Mouse (Mus musculus): ENCODE results near the gene Lrp5. TPM values are rescaled to one million over a fixed set of nuclear protein-coding genes. Genes with fewer than 3 reads are reported as not detected.

Lrp5 gene
- total and polyA plus RNA-seq, 3 experiments: 16.1 to 31.9 TPM; not detected in 1

- Histone ChIP-seq H3K27me3 (ENCODE audit: control insufficient read depth in 1 of 2, insufficient read depth in 2 of 2, low read length in 2 of 2) (no peaks in the 10 kb centered on the region), H3K4me3 (ENCODE audit: control insufficient read depth in 1 of 2, insufficient read depth in 1 of 2, low read depth in 2 of 2, low read length in 2 of 2) (peak within 1 kb of the TSS; percentile 82 to 98), H3K9me3 (replicated peaks; ENCODE audit: insufficient read depth, low read length) (no peaks in the 10 kb centered on the region), H3K4me1 (ENCODE audit: control insufficient read depth in 1 of 2, insufficient read depth in 2 of 2, low read length in 2 of 2) (peaks cover 5 to 8% of the 10 kb centered on the region in 2 experiments), H3K9ac (ENCODE audit: control insufficient read depth, low read depth, low read length, poor library complexity, severe bottlenecking) (peak within 1 kb of the TSS; percentile 79), H3K27ac (ENCODE audit: control insufficient read depth, low read depth, low read length) (peak within 1 kb of the TSS; percentile 32), H3K36me3 (ENCODE audit: control insufficient read depth in 1 of 2, insufficient read depth in 2 of 2, low read length in 2 of 2) (peaks cover 0 to 2% of the 10 kb centered on the region in 2 experiments; a peak in 2 of 4 replicates), H3K79me2 (ENCODE audit: control insufficient read depth, insufficient read depth, low read length, poor library complexity) (peaks cover 20% of the 10 kb centered on the region)
- DNase-seq (ENCODE audit: low read depth, low spot score): peak; percentile 98
- TF ChIP-seq RAD21 (IDR thresholded peaks at IDR 0.05; ENCODE audit: low read depth, low read length) (no peak), MAFK (IDR thresholded peaks at IDR 0.05; ENCODE audit: borderline replicate concordance, low read depth, low read length) (no peak), ELF1 (IDR thresholded peaks at IDR 0.05; ENCODE audit: low read depth, low read length) (peak; percentile 46; the same call in 1 of the 2 replicates), MXI1 (IDR thresholded peaks at IDR 0.05; ENCODE audit: low read depth, low read length) (no peak), POLR2AphosphoS5 (IDR thresholded peaks at IDR 0.05; ENCODE audit: borderline replicate concordance, low read depth, low read length) (no peak), NELFE (IDR thresholded peaks at IDR 0.05; ENCODE audit: low read depth, low read length) (peak; percentile 82), EP300 (IDR thresholded peaks at IDR 0.05; ENCODE audit: low read depth in 1 of 2, low read length in 2 of 2) (no peak), MEF2A (IDR thresholded peaks at IDR 0.05; ENCODE audit: extremely low read depth, insufficient replicate concordance, low read depth, low read length, poor library complexity, severe bottlenecking) (no peak), ZC3H11A (IDR thresholded peaks at IDR 0.05; ENCODE audit: low read depth, low read length) (no peak), MYC (IDR thresholded peaks at IDR 0.05; ENCODE audit: low read depth, low read length) (no peak; the same call in 1 of the 2 replicates), HCFC1 (IDR thresholded peaks at IDR 0.05; ENCODE audit: low read depth, low read length) (peak; percentile 66; the same call in 1 of the 2 replicates), BHLHE40 (IDR thresholded peaks at IDR 0.05; ENCODE audit: borderline replicate concordance, low read depth, low read length) (peak; percentile 80; the same call in 1 of the 2 replicates), MAZ (IDR thresholded peaks at IDR 0.05; ENCODE audit: low read depth, low read length) (peak; percentile 37; the same call in 1 of the 2 replicates), USF2 (IDR thresholded peaks at IDR 0.05; ENCODE audit: borderline replicate concordance in 1 of 2, insufficient read depth in 1 of 2, low read depth in 1 of 2, low read length in 2 of 2) (no peak), NRF1 (IDR thresholded peaks at IDR 0.05; ENCODE audit: insufficient read depth, low read depth, low read length, poor library complexity, severe bottlenecking) (peak; percentile 49), TAL1 (IDR thresholded peaks at IDR 0.05; ENCODE audit: low read length) (no peak), MYB (IDR thresholded peaks at IDR 0.05; ENCODE audit: low read depth, low read length) (no peak), ZMIZ1 (IDR thresholded peaks at IDR 0.05; ENCODE audit: low read depth, low read length) (peak; percentile 48; the same call in 1 of the 2 replicates), POLR2A (IDR thresholded peaks at IDR 0.05; ENCODE audit: control insufficient read depth in 1 of 2, insufficient read depth in 1 of 2, low read depth in 1 of 2, low read length in 2 of 2, poor library complexity in 1 of 2) (peak; percentile 93), RCOR1 (IDR thresholded peaks at IDR 0.05; ENCODE audit: low read depth, low read length) (no peak), E2F4 (IDR thresholded peaks at IDR 0.05; ENCODE audit: borderline replicate concordance, low read depth, low read length) (no peak), KAT2A (conservative IDR thresholded peaks at IDR 0.05; ENCODE audit: low read depth, low read length) (no peak), UBTF (IDR thresholded peaks at IDR 0.05; ENCODE audit: borderline replicate concordance, insufficient read depth, low read depth, low read length) (no peak), TBP (IDR thresholded peaks at IDR 0.05; ENCODE audit: low read depth, low read length) (peak; percentile 85), ZNF384 (IDR thresholded peaks at IDR 0.05; ENCODE audit: low read depth, low read length) (no peak), CHD2 (IDR thresholded peaks at IDR 0.05; ENCODE audit: low read length) (no peak), CTCF (IDR thresholded peaks at IDR 0.05 in 2 of 3, conservative IDR thresholded peaks at IDR 0.05 in 1 of 3; ENCODE audit: control insufficient read depth in 1 of 3, insufficient read depth in 1 of 3, low read depth in 2 of 3, low read length in 3 of 3, poor library complexity in 1 of 3, severe bottlenecking in 1 of 3) (no peak), SIN3A (IDR thresholded peaks at IDR 0.05; ENCODE audit: low read length) (peak; percentile 65), POLR2AphosphoS2 (IDR thresholded peaks at IDR 0.05; ENCODE audit: low read length) (peak; percentile 81), MAX (IDR thresholded peaks at IDR 0.05; ENCODE audit: low read length) (peak; percentile 53; the same call in 1 of the 2 replicates), USF1 (IDR thresholded peaks at IDR 0.05; ENCODE audit: low read depth, low read length) (peak; percentile 36; the same call in 1 of the 2 replicates), ZKSCAN1 (IDR thresholded peaks at IDR 0.05; ENCODE audit: low read depth, low read length) (no peak), GABPA (IDR thresholded peaks at IDR 0.05; ENCODE audit: low read depth, low read length) (no peak), TCF12 (IDR thresholded peaks at IDR 0.05; ENCODE audit: low read depth, low read length) (peak; percentile 47; the same call in 1 of the 2 replicates)
These were observed 22.0 kb upstream of the Lrp5 start, which contains the start of gene 1810055G02Rik for GRCm38 (mm10) chr19:3708078-3709012. Gene 1810055G02Rik (plus strand): TSS chr19:3708293.

Measured in MEL (cell line).